Mouse (Mus musculus) liver, embryonic 12.5 days (tissue): ENCODE measurements around the gene 6430548M08Rik. TPM values are rescaled to one million over a fixed set of nuclear protein-coding genes. Genes with fewer than 3 reads are reported as not detected.

Experiments used
- ATAC-seq: fragments of 200-750 bp; cut with Nextera tagmentation; 2 replicates; pipeline ENCODE4 v1.8.0; 2017; ENCODE audit warnings: moderate number of reproducible peaks, mild to moderate bottlenecking, moderate library complexity
- H3K27ac ChIP-seq: fragments of 300-500 bp; sonication (generic); 2 replicates; pipeline ENCODE4 v1.5.1; 2016; ENCODE audit warnings: mild to moderate bottlenecking
- H3K27me3 ChIP-seq: fragments of 300-500 bp; sonication (generic); replicated peaks from 2 replicates; pipeline ENCODE4 v1.6.1; 2016; ENCODE audit warnings: mild to moderate bottlenecking, moderate library complexity
- H3K36me3 ChIP-seq: fragments of 300-500 bp; sonication (generic); 2 replicates; pipeline ENCODE4 v1.6.1; 2016; ENCODE audit warnings: mild to moderate bottlenecking, moderate library complexity
- H3K4me1 ChIP-seq: fragments of 300-500 bp; sonication (generic); 2 replicates; pipeline ENCODE4 v1.6.1; 2016
- H3K4me2 ChIP-seq: fragments of 300-500 bp; sonication (generic); 2 replicates; pipeline ENCODE4 v1.6.1; 2016; ENCODE audit warnings: mild to moderate bottlenecking, moderate library complexity
- H3K4me3 ChIP-seq: fragments of 300-500 bp; sonication (generic); 2 replicates; pipeline ENCODE4 v1.5.1; 2016; ENCODE audit warnings: mild to moderate bottlenecking, moderate library complexity
- H3K9ac ChIP-seq: fragments of 300-500 bp; sonication (generic); 2 replicates; pipeline ENCODE4 v1.6.1; 2016; ENCODE audit warnings: mild to moderate bottlenecking, moderate library complexity
- H3K9me3 ChIP-seq: fragments of 300-500 bp; sonication (generic); replicated peaks from 2 replicates; pipeline ENCODE4 v1.6.1; 2016; ENCODE audit warnings: mild to moderate bottlenecking, moderate library complexity
- WGBS: fragments of 180-500 bp; shearing (Covaris S2); methylation state at CpG from one replicate; pipeline ENCODE4 v1.1.7; 2016; ENCODE audit not compliant: insufficient replicate concordance; 5-methylcytosine and 5-hydroxymethylcytosine counted together
- polyA plus RNA-seq: library from polyadenylated mRNA; unstranded; fragments of >200 nt; fragmentation: Nextera tagmentation; extraction: Ambion mirVana; gene quantifications from 2 replicates; pipeline ENCODE4 v1.2.1, GENCODE M21; 2016

The 6430548M08Rik gene
- polyA plus RNA-seq, 1 experiment from 2014 or later, result 1.8 TPM

- ATAC-seq, result no peak
- no peak overlapping the region for H3K27ac ChIP-seq
- H3K4me3 ChIP-seq, result no peak overlapping the region
- H3K27me3 ChIP-seq, result peaks cover 24% of the 10 kb centered on the region
- WGBS, result 71% methylated on average over 7 of the region's 7 CpGs
- H3K4me2 ChIP-seq, result no peak overlapping the region
- no peak overlapping the region for H3K9ac ChIP-seq
- no peaks in the 10 kb centered on the region for H3K9me3 ChIP-seq
- peaks cover 11% of the 10 kb centered on the region; the same call in 1 of the 2 replicates for H3K4me1 ChIP-seq
- H3K36me3 ChIP-seq, result no peaks in the 10 kb centered on the region
Observed at GRCm38 (mm10) chr8:120124836-120125389, 11.0 kb downstream of the 6430548M08Rik start.

GRCm38 (mm10) chr8:120126357-120127161, 12.6 kb downstream of the 6430548M08Rik start:
- Histone ChIP-seq H3K4me3 (no peak overlapping the region), H3K4me1 (peaks cover 11% of the 10 kb centered on the region; the same call in 1 of the 2 replicates)

GRCm38 (mm10) chr8:120129547-120129946, 15.6 kb downstream of the 6430548M08Rik start:
- no peaks in the 10 kb centered on the region for H3K9me3 ChIP-seq
- no peak overlapping the region for H3K4me3 ChIP-seq
- H3K9ac ChIP-seq, result no peak overlapping the region
- 80% methylated on average over 4 of the region's 4 CpGs for WGBS
- H3K27me3 ChIP-seq, result peaks cover 31% of the 10 kb centered on the region
- H3K36me3 ChIP-seq, result no peaks in the 10 kb centered on the region
- no peak overlapping the region for H3K4me2 ChIP-seq
- ATAC-seq, result no peak
- no peak overlapping the region for H3K27ac ChIP-seq
- peaks cover 11% of the 10 kb centered on the region; the same call in 1 of the 2 replicates for H3K4me1 ChIP-seq

More at GRCm38 (mm10) chr8:120126357-120127161, 12.6 kb downstream of the 6430548M08Rik start:
- H3K36me3 ChIP-seq, result no peaks in the 10 kb centered on the region
- peak overlapping the region; percentile 39; the same call in 1 of the 2 replicates for H3K27ac ChIP-seq
- H3K4me2 ChIP-seq, result no peak overlapping the region
- WGBS, result 19% methylated on average over 14 of the region's 14 CpGs
- no peaks in the 10 kb centered on the region for H3K9me3 ChIP-seq
- peak; percentile 40 for ATAC-seq
- peaks cover 27% of the 10 kb centered on the region for H3K27me3 ChIP-seq
- H3K9ac ChIP-seq, result no peak overlapping the region

GRCm38 (mm10) chr8:120131158-120131557, 17.2 kb downstream of the 6430548M08Rik start:
- no peak overlapping the region for H3K9ac ChIP-seq
- ATAC-seq, result no peak
- H3K4me1 ChIP-seq, result peaks cover 6% of the 10 kb centered on the region; the same call in 1 of the 2 replicates
- no peak overlapping the region for H3K4me3 ChIP-seq
- H3K27ac ChIP-seq, result no peak overlapping the region
- WGBS, result 34% methylated on average over 8 of the region's 8 CpGs
- peaks cover 34% of the 10 kb centered on the region for H3K27me3 ChIP-seq
- no peaks in the 10 kb centered on the region for H3K36me3 ChIP-seq
- H3K4me2 ChIP-seq, result no peak overlapping the region
- H3K9me3 ChIP-seq, result no peaks in the 10 kb centered on the region

GRCm38 (mm10) chr8:120133169-120133568, 19.2 kb downstream of the 6430548M08Rik start:
- Histone ChIP-seq H3K4me3 (no peak overlapping the region), H3K9me3 (no peaks in the 10 kb centered on the region), H3K27me3 (peaks cover 31% of the 10 kb centered on the region; the same call in 1 of the 2 replicates), H3K9ac (no peak overlapping the region), H3K27ac (no peak overlapping the region), H3K36me3 (no peaks in the 10 kb centered on the region), H3K4me1 (no peaks in the 10 kb centered on the region), H3K4me2 (no peak overlapping the region)
- WGBS, result 63% methylated on average over 7 of the region's 7 CpGs
- no peak for ATAC-seq

GRCm38 (mm10) chr8:120135687-120136086, 21.7 kb downstream of the 6430548M08Rik start:
- Histone ChIP-seq H3K4me1 (peaks cover 5% of the 10 kb centered on the region; the same call in 1 of the 2 replicates), H3K27me3 (peaks cover 37% of the 10 kb centered on the region; the same call in 1 of the 2 replicates), H3K27ac (no peak overlapping the region), H3K4me2 (no peak overlapping the region), H3K9ac (no peak overlapping the region), H3K4me3 (no peak overlapping the region), H3K9me3 (no peaks in the 10 kb centered on the region), H3K36me3 (no peaks in the 10 kb centered on the region)
- no peak for ATAC-seq
- 69% methylated on average over 7 of the region's 7 CpGs for WGBS

GRCm38 (mm10) chr8:120136618-120137017, 22.7 kb downstream of the 6430548M08Rik start:
- WGBS, result 70% methylated on average over 7 of the region's 7 CpGs
- no peak for ATAC-seq
- H3K9ac ChIP-seq, result no peak overlapping the region

GRCm38 (mm10) chr8:120138958-120139357, 25.0 kb downstream of the 6430548M08Rik start:
- ATAC-seq, result no peak

More at GRCm38 (mm10) chr8:120136618-120137017, 22.7 kb downstream of the 6430548M08Rik start:
- H3K9me3 ChIP-seq, result no peaks in the 10 kb centered on the region
- no peak overlapping the region for H3K4me2 ChIP-seq
- H3K27ac ChIP-seq, result no peak overlapping the region
- peaks cover 27% of the 10 kb centered on the region; the same call in 1 of the 2 replicates for H3K27me3 ChIP-seq
- no peaks in the 10 kb centered on the region for H3K36me3 ChIP-seq
- peaks cover 6% of the 10 kb centered on the region; the same call in 1 of the 2 replicates for H3K4me1 ChIP-seq
- H3K4me3 ChIP-seq, result no peak overlapping the region

GRCm38 (mm10) chr8:120140769-120141168, 26.8 kb downstream of the 6430548M08Rik start:
- H3K27me3 ChIP-seq, result peaks cover 36% of the 10 kb centered on the region; the same call in 1 of the 2 replicates
- no peak for ATAC-seq
- H3K4me3 ChIP-seq, result no peak overlapping the region
- no peak overlapping the region for H3K4me2 ChIP-seq
- H3K36me3 ChIP-seq, result no peaks in the 10 kb centered on the region
- peaks cover 6% of the 10 kb centered on the region; the same call in 1 of the 2 replicates for H3K4me1 ChIP-seq
- no peak overlapping the region for H3K27ac ChIP-seq
- no peak overlapping the region for H3K9ac ChIP-seq
- WGBS, result 60% methylated on average over 3 of the region's 3 CpGs
- no peaks in the 10 kb centered on the region for H3K9me3 ChIP-seq

More at GRCm38 (mm10) chr8:120138958-120139357, 25.0 kb downstream of the 6430548M08Rik start:
- no peak overlapping the region for H3K4me3 ChIP-seq
- peaks cover 6% of the 10 kb centered on the region; the same call in 1 of the 2 replicates for H3K4me1 ChIP-seq
- H3K4me2 ChIP-seq, result no peak overlapping the region
- H3K9ac ChIP-seq, result no peak overlapping the region
- no peak overlapping the region for H3K27ac ChIP-seq
- WGBS, result 75% methylated on average over 2 of the region's 2 CpGs
- H3K36me3 ChIP-seq, result no peaks in the 10 kb centered on the region
- H3K27me3 ChIP-seq, result peaks cover 31% of the 10 kb centered on the region; the same call in 1 of the 2 replicates
- no peaks in the 10 kb centered on the region for H3K9me3 ChIP-seq

GRCm38 (mm10) chr8:120143911-120144651, 30.1 kb downstream of the 6430548M08Rik start:
- H3K4me1 ChIP-seq, result peaks cover 6% of the 10 kb centered on the region; the same call in 1 of the 2 replicates
- no peaks in the 10 kb centered on the region for H3K36me3 ChIP-seq
- H3K9ac ChIP-seq, result no peak overlapping the region
- no peak for ATAC-seq
- 58% methylated on average over 15 of the region's 15 CpGs for WGBS
- H3K9me3 ChIP-seq, result no peaks in the 10 kb centered on the region
- no peak overlapping the region for H3K4me3 ChIP-seq
- H3K27ac ChIP-seq, result no peak overlapping the region
- peaks cover 14% of the 10 kb centered on the region; the same call in 1 of the 2 replicates for H3K27me3 ChIP-seq
- no peak overlapping the region for H3K4me2 ChIP-seq

GRCm38 (mm10) chr8:120144652-120145301, 30.8 kb downstream of the 6430548M08Rik start:
- Histone ChIP-seq H3K9ac (no peak overlapping the region), H3K36me3 (no peaks in the 10 kb centered on the region), H3K27ac (no peak overlapping the region), H3K9me3 (no peaks in the 10 kb centered on the region), H3K4me2 (no peak overlapping the region), H3K27me3 (peaks cover 14% of the 10 kb centered on the region; the same call in 1 of the 2 replicates), H3K4me3 (no peak overlapping the region), H3K4me1 (peaks cover 6% of the 10 kb centered on the region; the same call in 1 of the 2 replicates)
- no peak for ATAC-seq
- 36% methylated on average over 12 of the region's 12 CpGs for WGBS
